Mouse (Mus musculus) spleen, postnatal 4 days (tissue): ENCODE measurements around the gene Tchh.
"Not testable (repeated sequence)": the region's sequence is repeated elsewhere in the genome, so short reads cannot be mapped to it uniquely, and the experiment has no call there.

ENCODE experiments used
- DNase-seq, 2 experiments: peaks; one replicate each; pipeline ENCODE4 v3.0.0; 2022; ENCODE audit warnings: low spot score in 2 of 2

Tchh gene

DNA sequence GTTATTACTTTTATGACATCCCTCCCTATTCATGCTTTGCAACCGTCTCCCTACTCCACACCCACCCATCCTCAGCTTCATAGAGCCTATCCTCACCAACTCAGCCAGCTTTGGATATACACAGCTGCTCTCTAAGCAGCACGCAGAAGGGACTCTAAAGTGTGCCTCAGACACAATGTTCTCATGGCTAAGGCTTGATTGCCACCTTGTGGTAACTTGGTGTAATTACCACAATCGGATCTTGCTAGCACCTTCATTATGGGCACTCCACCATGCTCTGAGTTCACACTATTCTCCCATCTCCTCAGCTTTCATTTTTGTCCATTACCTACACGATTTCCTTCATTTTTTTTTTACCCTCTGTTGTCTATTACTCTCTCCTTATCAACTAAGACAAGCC, 51.9 kb downstream of the Tchh start:
- peak in 1 of 2 experiments; percentile 18 for DNase-seq

DNA sequence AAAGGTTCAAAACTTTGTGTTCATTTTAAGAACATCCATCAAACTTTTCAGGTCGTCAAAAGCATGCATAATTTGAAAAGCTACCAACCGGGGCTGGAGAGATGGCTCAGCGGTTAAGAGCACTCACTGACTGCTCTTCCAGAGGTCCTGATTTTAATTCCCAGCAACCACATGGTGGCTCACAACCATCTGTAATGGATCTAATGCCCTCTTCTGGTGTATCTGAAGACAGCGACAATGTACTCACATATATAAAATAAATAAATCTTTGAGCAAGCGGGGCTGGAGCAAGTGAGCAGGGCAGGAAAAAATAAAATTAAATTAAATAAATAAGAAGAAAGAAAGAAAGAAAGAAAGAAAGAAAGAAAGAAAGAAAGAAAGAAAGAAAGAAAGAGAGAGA, 52.6 kb downstream of the Tchh start:
- not testable (repeated sequence) for DNase-seq

DNA sequence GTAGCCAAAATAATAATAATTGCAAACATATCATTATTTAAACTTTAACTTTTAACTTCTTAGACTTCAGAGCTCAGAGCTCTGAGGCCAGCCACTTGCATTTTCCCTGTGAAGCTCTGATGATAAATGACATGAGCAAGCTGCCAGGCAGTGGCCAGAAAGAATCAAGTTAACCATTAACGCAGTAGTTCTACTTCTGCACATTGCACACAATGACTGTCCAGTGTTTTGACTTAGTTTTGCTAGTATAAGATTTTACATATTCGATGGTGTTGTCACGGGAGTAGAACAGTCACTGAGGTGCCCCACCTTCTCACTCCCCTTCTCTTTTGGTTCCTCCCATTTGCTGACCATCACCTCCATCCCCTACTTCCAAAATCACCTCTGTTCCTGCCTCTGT, 55.0 kb downstream of the Tchh start:
- no peak for DNase-seq
